Mouse (Mus musculus) MEL (cell line): ENCODE data around the gene Ip6k3. TPM values are rescaled to one million over a fixed set of nuclear protein-coding genes. Genes with fewer than 3 reads are reported as not detected.

Source experiments
- DNase-seq: peaks from one replicate; pipeline ENCODE4 v3.0.0; 2011; ENCODE audit warnings: low read depth, low spot score
- H3K27ac ChIP-seq: 2 replicates; pipeline ENCODE4 v1.5.1; 2012; ENCODE audit warnings: low read depth, mild to moderate bottlenecking, control low read depth, low read length, moderate library complexity; ENCODE audit not compliant: control insufficient read depth
- H3K27me3 ChIP-seq, 2 experiments: fragments of 150-350 bp in 1 of 2; sonication (generic) in 1 of 2; 2 replicates each; pipeline ENCODE4 v1.6.1; 2012; ENCODE audit warnings: low read length in 2 of 2, mild to moderate bottlenecking in 2 of 2, improper control_type of control experiment in 1 of 2, moderate library complexity in 1 of 2; ENCODE audit not compliant: insufficient read depth in 2 of 2, control insufficient read depth in 1 of 2
- H3K36me3 ChIP-seq, 2 experiments: 2 replicates each; pipeline ENCODE4 v1.6.1; 2012 to 2014; ENCODE audit warnings: low read length in 2 of 2, improper control_type of control experiment in 1 of 2, inconsistent platforms in 1 of 2, mild to moderate bottlenecking in 1 of 2; ENCODE audit not compliant: insufficient read depth in 2 of 2, control insufficient read depth in 1 of 2
- H3K4me1 ChIP-seq, 2 experiments: fragments of 150-350 bp in 1 of 2; sonication (generic) in 1 of 2; 2 replicates each; pipeline ENCODE4 v1.6.1; 2012; ENCODE audit warnings: low read length in 2 of 2, improper control_type of control experiment in 1 of 2, mild to moderate bottlenecking in 1 of 2; ENCODE audit not compliant: insufficient read depth in 2 of 2, control insufficient read depth in 1 of 2
- H3K4me3 ChIP-seq, 2 experiments: fragments of 150-350 bp in 1 of 2; sonication (generic) in 1 of 2; 2 replicates each; pipeline ENCODE4 v1.5.1; 2012; ENCODE audit warnings: low read depth in 2 of 2, low read length in 2 of 2, mild to moderate bottlenecking in 2 of 2, moderate library complexity in 2 of 2, control low read depth in 1 of 2, improper control_type of control experiment in 1 of 2; ENCODE audit not compliant: control insufficient read depth in 1 of 2, insufficient read depth in 1 of 2
- H3K79me2 ChIP-seq: 2 replicates; pipeline ENCODE4 v1.6.1; 2012; ENCODE audit warnings: mild to moderate bottlenecking, low read length, moderate library complexity; ENCODE audit not compliant: control insufficient read depth, poor library complexity, insufficient read depth
- H3K9ac ChIP-seq: 2 replicates; pipeline ENCODE4 v1.6.1; 2012; ENCODE audit warnings: low read depth, mild to moderate bottlenecking, control low read depth, low read length, moderate library complexity; ENCODE audit not compliant: control insufficient read depth, poor library complexity, severe bottlenecking
- H3K9me3 ChIP-seq: fragments of 150-350 bp; sonication (generic); replicated peaks from 2 replicates; pipeline ENCODE4 v1.6.1; 2012; ENCODE audit warnings: mild to moderate bottlenecking, low read length, improper control_type of control experiment, moderate library complexity; ENCODE audit not compliant: insufficient read depth
- E2F4 ChIP-seq: IDR thresholded peaks from 2 replicates; pipeline ENCODE4 v1.6.1; 2011; ENCODE audit warnings: low read depth, low read length, improper control_type of control experiment, borderline replicate concordance
- EP300 ChIP-seq, 2 experiments: IDR thresholded peaks; 2 replicates each; pipeline ENCODE4 v1.6.1; 2011; ENCODE audit warnings: improper control_type of control experiment in 2 of 2, low read length in 2 of 2, low read depth in 1 of 2, mild to moderate bottlenecking in 1 of 2
- HCFC1 ChIP-seq: IDR thresholded peaks from 2 replicates; pipeline ENCODE4 v1.6.1; 2012; ENCODE audit warnings: low read depth, mild to moderate bottlenecking, inconsistent platforms, low read length, improper control_type of control experiment, moderate library complexity
- MAFK ChIP-seq: IDR thresholded peaks from 2 replicates; pipeline ENCODE4 v1.6.1; 2011; ENCODE audit warnings: low read depth, mild to moderate bottlenecking, low read length, improper control_type of control experiment, borderline replicate concordance
- MAX ChIP-seq: IDR thresholded peaks from 2 replicates; pipeline ENCODE4 v1.6.1; 2011; ENCODE audit warnings: low read length, improper control_type of control experiment
- MEF2A ChIP-seq: IDR thresholded peaks from 2 replicates; pipeline ENCODE4 v1.6.1; 2014; ENCODE audit warnings: low read depth, mild to moderate bottlenecking, inconsistent platforms, low read length, improper control_type of control experiment; ENCODE audit not compliant: poor library complexity, insufficient replicate concordance, severe bottlenecking; ENCODE audit errors: extremely low read depth
- MYB ChIP-seq: IDR thresholded peaks from 2 replicates; pipeline ENCODE4 v1.6.1; 2011; ENCODE audit warnings: mild to moderate bottlenecking, low read depth, low read length, improper control_type of control experiment
- POLR2A ChIP-seq, 2 experiments: IDR thresholded peaks; 2 replicates each; pipeline ENCODE4 v1.6.1; 2011 to 2012; ENCODE audit warnings: low read length in 2 of 2, mild to moderate bottlenecking in 2 of 2, control low read depth in 1 of 2, improper control_type of control experiment in 1 of 2, low read depth in 1 of 2, moderate library complexity in 1 of 2; ENCODE audit not compliant: control insufficient read depth in 1 of 2, insufficient read depth in 1 of 2, poor library complexity in 1 of 2
- POLR2AphosphoS2 ChIP-seq: IDR thresholded peaks from 2 replicates; pipeline ENCODE4 v1.6.1; 2011; ENCODE audit warnings: low read length, improper control_type of control experiment
- RCOR1 ChIP-seq: IDR thresholded peaks from 2 replicates; pipeline ENCODE4 v1.6.1; 2012; ENCODE audit warnings: low read depth, mild to moderate bottlenecking, inconsistent platforms, low read length, improper control_type of control experiment
- SMC3 ChIP-seq: IDR thresholded peaks from 2 replicates; pipeline ENCODE4 v1.6.1; 2011; ENCODE audit warnings: low read depth, low read length, improper control_type of control experiment
- TAL1 ChIP-seq: IDR thresholded peaks from 2 replicates; pipeline ENCODE4 v1.6.1; 2012; ENCODE audit warnings: mild to moderate bottlenecking, inconsistent platforms, low read length, moderate library complexity, mixed read lengths
- TBP ChIP-seq: IDR thresholded peaks from 2 replicates; pipeline ENCODE4 v1.8.0; 2011; ENCODE audit warnings: low read depth, low read length, improper control_type of control experiment
- TCF12 ChIP-seq: IDR thresholded peaks from 2 replicates; pipeline ENCODE4 v1.6.1; 2014; ENCODE audit warnings: low read depth, mild to moderate bottlenecking, inconsistent platforms, low read length, improper control_type of control experiment, moderate library complexity
- USF1 ChIP-seq: IDR thresholded peaks from 2 replicates; pipeline ENCODE4 v1.6.1; 2014; ENCODE audit warnings: low read depth, mild to moderate bottlenecking, inconsistent platforms, low read length, improper control_type of control experiment, moderate library complexity
- ZKSCAN1 ChIP-seq: IDR thresholded peaks from 2 replicates; pipeline ENCODE4 v1.6.1; 2012; ENCODE audit warnings: low read depth, mild to moderate bottlenecking, inconsistent platforms, low read length, improper control_type of control experiment, moderate library complexity
- polyA plus RNA-seq, 2 experiments: library from polyadenylated mRNA; stranded (reverse) in 1 of 2; unstranded in 1 of 2; fragments of >175 nt in 1 of 2; fragments of >200 nt in 1 of 2; gene quantifications; 2 replicates each; pipeline versions ENCODE4 v1.2.1 to v1.2.4; 2012; ENCODE audit warnings: low replicate concordance in 2 of 2, low read depth in 1 of 2; ENCODE audit not compliant: insufficient read length in 2 of 2, insufficient read depth in 1 of 2, missing spikeins in 1 of 2
- total RNA-seq: library from RNA; depleted of rRNA; stranded (reverse); fragments of 300-350 nt; gene quantifications from 2 replicates; pipeline ENCODE4 v1.2.3, GENCODE M21; 2012

The Ip6k3 gene
- total and polyA plus RNA-seq, 3 experiments = not detected

- no peak for TF ChIP-seq E2F4
- TF ChIP-seq TCF12 = no peak
- no peak for TF ChIP-seq SMC3
- no peak for TF ChIP-seq POLR2A (IDR thresholded peaks at IDR 0.05; ENCODE audit: control insufficient read depth in 1 of 2, insufficient read depth in 1 of 2, low read depth in 1 of 2, low read length in 2 of 2, poor library complexity in 1 of 2)
- no peak for TF ChIP-seq MAX
- no peak for TF ChIP-seq HCFC1
- TF ChIP-seq USF1 = no peak
- no peak for TF ChIP-seq ZKSCAN1
- no peaks in the 10 kb centered on the region for H3K79me2 ChIP-seq
- H3K27me3 ChIP-seq = no peaks in the 10 kb centered on the region
- no peaks in the 10 kb centered on the region for H3K9me3 ChIP-seq
- no peak overlapping the region for H3K27ac ChIP-seq
- no peaks in the 10 kb centered on the region for H3K4me1 ChIP-seq
- no peak for DNase-seq
- no peak overlapping the region for H3K4me3 ChIP-seq
- no peaks in the 10 kb centered on the region for H3K36me3 ChIP-seq
- H3K9ac ChIP-seq = no peak overlapping the region
These were observed 16.2 kb upstream of the Ip6k3 start for GRCm38 (mm10) chr17:27183667-27184292.

- TF ChIP-seq POLR2AphosphoS2 = no peak
- TF ChIP-seq SMC3 = no peak
- TF ChIP-seq MYB = no peak
- TF ChIP-seq MEF2A = no peak
- no peak for TF ChIP-seq TCF12
- no peak for TF ChIP-seq RCOR1
- no peak for TF ChIP-seq MAX
- TF ChIP-seq MAFK = no peak
- TF ChIP-seq ZKSCAN1 = no peak
- no peak for DNase-seq
- Histone ChIP-seq H3K4me1 (peaks cover 0 to 3% of the 10 kb centered on the region in 2 experiments; a peak in 1 of 4 replicates), H3K27me3 (no peaks in the 10 kb centered on the region), H3K79me2 (no peaks in the 10 kb centered on the region), H3K36me3 (no peaks in the 10 kb centered on the region), H3K27ac (no peak overlapping the region), H3K9ac (no peak overlapping the region), H3K9me3 (no peaks in the 10 kb centered on the region), H3K4me3 (no peak overlapping the region)
These were observed 14.8 kb upstream of the Ip6k3 start for GRCm38 (mm10) chr17:27182401-27182800.

DNA sequence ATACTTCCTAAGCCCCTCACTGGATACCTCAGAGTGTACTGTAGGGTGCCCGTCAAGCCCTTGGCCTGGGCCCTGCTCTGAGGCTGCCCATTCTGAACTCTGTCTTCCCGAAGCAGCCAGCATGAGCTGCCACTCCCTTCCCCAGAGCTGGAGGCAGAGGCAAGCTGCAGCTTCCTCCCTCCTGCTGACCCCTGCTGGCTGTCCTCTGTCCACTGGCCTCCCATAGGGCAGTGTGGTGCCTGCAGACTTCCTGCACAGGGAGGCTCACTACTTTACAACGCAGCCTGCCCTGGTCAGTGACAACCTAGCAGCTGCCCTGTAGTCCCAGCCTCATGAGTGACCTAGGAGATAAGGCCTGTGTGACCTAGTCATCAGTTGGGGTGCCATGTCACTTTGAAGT is 14.1 kb upstream of the Ip6k3 start:
- Histone ChIP-seq H3K79me2 (no peaks in the 10 kb centered on the region), H3K4me1 (peaks cover 0 to 3% of the 10 kb centered on the region in 2 experiments; a peak in 1 of 4 replicates), H3K9ac (no peak overlapping the region), H3K36me3 (no peaks in the 10 kb centered on the region), H3K27ac (no peak overlapping the region), H3K9me3 (no peaks in the 10 kb centered on the region), H3K4me3 (no peak overlapping the region)
- no peak for DNase-seq
- TF ChIP-seq POLR2A (IDR thresholded peaks at IDR 0.05; ENCODE audit: control insufficient read depth in 1 of 2, insufficient read depth in 1 of 2, low read depth in 1 of 2, low read length in 2 of 2, poor library complexity in 1 of 2) (no peak), POLR2AphosphoS2 (no peak), TBP (no peak), TAL1 (no peak), EP300 (IDR thresholded peaks at IDR 0.05; ENCODE audit: low read depth in 1 of 2, low read length in 2 of 2) (no peak), RCOR1 (no peak)
- TF ChIP-seq, all 39 proteins: peak for 0
- H3K27me3 ChIP-seq = no peaks in the 10 kb centered on the region
